Mouse (Mus musculus) kidney, adult 9 months (tissue): ENCODE results near the gene Midn.
A peak's percentile ranks its signal among the peaks of the same experiment; 100 is the strongest.

Experiments used
- DNase-seq: peaks from one replicate; pipeline ENCODE4 v3.0.0; 2022

Gene Midn

DNA sequence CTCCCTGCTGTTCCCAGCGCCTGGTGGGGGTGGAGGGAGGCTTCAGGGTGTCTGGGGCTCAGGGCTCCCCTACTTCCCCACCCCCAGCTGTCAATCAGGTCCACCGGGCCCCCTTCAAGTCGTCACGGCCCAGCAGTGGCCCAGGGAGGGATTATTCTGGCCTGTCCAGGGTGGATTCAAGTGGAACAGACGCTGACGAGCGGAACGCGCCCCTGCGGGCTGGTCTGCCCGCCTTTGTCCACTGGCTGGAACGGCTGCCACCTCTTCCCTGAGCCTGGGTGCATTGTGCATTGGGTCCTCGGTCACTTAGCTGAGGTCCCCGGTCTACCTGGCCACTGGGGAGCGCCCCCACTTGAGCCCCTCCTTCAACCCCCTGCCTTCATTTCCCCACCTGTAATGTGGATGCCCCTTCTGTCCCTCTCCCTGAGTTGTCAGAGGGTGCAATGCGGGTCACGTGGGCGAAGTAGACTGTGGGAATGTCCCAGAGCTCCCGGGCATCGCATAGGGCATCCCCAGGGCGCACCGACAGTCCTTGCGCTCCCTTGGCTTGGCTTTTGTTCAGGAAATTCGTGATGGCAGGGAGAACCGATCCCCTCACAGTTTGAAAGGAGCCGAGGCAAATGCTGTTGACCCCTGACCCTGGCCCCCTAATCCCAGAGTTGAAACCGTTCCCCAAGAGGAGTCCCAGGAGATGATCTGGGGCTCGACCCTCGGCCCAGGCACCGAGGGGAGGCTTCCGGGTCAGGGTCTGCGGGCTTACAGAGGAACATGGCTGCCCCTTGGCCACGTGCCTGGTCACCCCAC is 48.9 kb downstream of the Midn start:
- no peak for DNase-seq

DNA sequence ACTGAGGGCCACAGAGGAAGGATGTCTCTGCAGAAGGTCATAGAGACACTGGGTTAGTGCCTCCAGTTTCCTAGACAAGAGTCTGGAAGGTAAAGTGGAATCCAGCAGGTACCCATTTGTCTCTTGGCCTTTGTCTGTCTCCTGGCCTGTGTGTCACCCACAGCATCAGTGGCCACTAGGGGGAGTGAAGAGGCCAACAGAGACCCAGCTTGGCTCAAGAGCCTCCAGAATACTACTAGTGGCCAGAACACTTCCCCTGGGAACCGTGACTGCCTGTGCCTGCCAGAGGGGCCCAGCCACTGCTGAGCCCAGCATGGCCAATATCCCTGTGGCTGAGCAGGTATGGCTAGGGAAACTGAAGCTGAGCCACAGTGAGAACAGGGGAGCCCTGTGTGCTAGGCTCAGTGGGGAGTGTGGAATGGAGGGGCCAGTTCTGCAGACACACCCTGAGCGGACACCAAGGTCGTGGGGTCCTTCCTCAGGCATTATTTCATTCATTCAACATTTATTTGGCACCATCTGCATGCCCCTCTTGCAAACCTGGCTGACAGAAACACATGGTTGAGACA is 51.5 kb downstream of the Midn start:
- peak; percentile 93 for DNase-seq

DNA sequence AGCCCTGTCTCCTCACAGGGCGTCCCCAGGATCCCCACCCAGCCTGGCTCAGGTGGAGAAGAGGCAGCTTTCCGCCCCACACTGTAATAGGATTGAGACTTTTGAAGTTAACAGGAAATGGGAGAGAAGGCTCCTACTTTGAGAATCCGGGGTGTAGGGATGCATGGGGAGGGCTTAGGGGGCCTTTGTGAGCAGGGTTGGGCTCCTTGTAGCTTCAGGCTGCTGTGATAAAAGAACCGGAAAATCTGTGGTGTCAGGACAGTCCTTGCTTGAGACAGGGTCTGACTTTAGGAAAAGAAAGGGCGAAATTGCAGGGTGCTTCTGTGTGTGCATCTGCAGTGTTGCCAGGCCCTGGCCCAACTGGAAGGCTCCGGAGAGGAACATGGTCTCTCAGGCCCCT is 52.4 kb downstream of the Midn start:
- no peak for DNase-seq

DNA sequence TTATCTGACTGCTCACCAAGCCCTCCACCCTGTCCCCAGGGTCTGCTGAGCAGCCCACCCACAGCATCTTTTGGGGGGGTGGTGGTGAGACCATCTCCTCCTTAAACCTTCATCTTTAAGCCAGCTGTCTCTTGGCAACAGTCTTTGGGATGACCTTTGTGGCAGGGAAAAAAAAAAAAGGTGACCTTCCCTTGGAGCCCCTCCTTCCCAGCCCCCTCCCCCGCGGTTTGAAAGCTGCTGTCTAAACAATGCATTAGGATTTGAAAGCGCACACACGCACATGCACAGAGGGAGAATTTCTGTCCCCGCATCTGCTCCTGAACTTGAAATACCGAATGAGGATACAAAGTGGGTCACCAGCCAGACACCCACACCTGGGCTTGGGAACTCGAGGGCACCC is 56.0 kb downstream of the Midn start:
- DNase-seq, result no peak

DNA sequence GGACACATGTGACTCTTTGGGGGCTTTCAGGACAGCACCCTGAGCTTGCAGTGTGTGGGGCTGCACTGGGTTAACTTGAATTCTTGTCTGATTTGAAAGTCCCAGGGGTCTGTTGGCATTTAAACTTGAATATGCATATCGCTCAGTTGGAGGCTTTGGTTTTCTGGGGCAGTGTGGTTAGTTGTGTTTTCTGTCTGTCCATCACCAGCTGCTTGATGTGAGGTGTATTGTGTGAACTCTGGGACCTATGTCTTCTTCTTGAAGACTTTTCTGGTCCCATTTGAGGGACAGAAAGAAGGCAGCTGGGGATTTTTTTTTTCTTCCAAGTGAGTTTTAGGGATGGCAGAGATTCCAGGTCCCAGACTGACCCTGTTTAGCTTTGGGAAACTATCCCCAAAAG is 59.1 kb downstream of the Midn start:
- no peak for DNase-seq

DNA sequence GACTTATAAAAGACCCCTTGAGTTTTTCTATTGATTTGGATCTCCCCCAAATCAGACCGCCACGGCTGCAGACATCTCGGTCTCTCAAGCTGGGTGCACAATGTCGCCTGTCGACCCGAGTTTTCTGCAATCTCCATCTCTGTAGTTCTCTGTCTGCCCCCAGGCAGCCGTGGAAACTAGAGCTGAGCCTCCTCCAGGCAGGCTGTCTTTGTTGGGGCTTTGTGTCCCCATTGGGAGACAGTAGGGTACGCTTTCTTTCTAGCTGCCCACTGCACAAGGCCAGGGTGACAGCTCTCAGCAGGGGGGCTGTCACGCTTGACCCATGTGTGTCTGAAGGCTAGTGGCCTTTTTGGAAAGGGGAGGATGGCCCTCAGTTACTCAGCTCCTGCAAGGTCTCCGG is 59.6 kb downstream of the Midn start:
- no peak for DNase-seq
